Mouse (Mus musculus): ENCODE data around the gene Cyp26c1.

The Cyp26c1 gene

GRCm38 (mm10) chr19:37698273-37699160 lies 13.1 kb downstream of the Cyp26c1 start:
- DNase-seq (ENCODE audit: low spot score) = no peak

GRCm38 (mm10) chr19:37699711-37700110 lies 14.3 kb downstream of the Cyp26c1 start:
- DNase-seq (ENCODE audit: low spot score) = no peak

- DNase-seq (ENCODE audit: low spot score) = no peak
Measured at GRCm38 (mm10) chr19:37702377-37703076, 17.1 kb downstream of the Cyp26c1 start.

DNA sequence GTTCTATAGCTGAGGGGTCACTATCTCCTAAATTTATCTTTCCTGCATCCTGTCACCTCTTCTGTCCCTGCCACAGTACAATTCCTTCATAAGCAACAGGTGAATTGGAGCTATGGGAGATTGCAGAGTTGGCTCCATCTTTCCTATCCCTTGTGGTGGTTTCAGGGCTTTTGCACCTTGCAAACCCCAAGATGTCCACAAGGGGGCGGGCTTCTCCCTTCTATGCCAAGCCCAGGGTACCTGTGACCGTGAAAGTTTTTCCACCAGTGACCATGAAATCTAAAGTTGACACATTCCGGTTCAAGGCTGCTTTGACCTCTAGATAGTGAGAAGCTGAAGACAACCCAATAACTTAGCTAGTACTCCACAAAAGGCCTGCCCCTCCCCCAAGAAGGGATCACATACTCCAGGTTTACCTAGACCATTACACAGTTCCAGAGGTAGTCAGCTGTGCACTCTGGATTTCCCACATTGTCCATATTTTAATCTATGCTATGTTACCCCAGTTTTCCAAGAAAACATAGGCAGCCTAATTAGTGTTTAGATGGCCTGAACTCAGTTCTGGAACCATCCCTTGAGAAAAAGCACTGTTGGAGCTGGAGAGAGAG lies 18.6 kb downstream of the Cyp26c1 start:
- DNase-seq (ENCODE audit: low spot score) = peak; percentile 70

DNA sequence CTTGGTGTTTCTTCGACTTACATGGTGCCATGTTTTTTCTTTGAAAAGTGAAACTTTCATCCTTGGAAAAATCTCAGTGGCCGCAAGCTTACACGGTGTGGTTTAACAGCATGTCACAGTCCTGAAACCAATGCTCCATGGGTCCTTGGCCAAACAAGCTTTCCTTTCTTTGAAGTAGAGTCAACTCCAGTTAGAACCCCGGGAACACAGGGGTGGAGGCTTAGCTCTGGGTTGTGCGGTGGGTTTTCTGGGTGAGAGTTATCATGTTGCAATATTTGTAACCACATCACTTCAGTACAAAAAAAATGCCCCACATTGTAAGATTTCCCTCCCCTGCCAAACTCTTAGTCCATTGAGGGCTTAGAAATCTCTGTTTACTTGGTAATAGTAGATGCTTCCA lies 20.3 kb downstream of the Cyp26c1 start:
- DNase-seq (ENCODE audit: low spot score) = no peak

DNA sequence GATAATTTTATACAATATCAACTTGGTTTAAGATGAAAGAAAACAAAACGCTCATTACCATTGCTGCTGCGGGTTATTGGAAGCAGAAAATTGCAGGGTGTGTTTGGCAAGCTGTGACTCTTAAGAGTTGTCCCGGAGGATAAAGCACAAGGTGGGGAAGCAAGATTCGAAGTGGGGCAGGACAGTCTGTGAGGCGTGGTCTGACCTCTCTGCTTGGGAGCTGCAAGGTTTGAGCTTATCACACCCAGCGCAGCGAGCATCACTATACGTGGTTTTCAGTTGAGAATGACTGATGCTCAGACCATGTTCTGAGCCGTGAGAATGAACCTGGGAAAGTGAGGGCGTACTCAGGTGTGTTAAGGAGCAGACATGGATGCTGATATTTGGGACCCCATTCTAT lies 29.3 kb downstream of the Cyp26c1 start:
- no peak for DNase-seq (ENCODE audit: low spot score)

DNA sequence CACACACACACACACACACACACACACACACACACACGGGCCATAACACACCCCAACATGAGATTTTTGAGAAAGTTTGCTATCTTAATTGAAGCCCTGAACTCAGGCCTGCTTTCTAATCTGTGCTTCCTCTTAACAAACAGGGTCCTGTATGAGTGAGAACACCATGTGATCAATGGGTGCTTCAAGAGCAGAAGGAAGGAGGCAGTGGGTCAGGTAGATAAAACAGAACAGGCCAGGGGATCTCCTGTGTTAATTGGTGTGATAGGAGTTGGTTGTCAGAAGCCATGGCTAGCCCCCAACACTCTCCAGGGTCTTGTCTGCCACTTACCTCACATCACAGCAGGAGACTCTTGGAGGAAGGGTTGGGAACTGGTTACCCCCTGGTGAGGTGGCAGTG lies 30.6 kb downstream of the Cyp26c1 start:
- DNase-seq (ENCODE audit: low spot score) = no peak

DNA sequence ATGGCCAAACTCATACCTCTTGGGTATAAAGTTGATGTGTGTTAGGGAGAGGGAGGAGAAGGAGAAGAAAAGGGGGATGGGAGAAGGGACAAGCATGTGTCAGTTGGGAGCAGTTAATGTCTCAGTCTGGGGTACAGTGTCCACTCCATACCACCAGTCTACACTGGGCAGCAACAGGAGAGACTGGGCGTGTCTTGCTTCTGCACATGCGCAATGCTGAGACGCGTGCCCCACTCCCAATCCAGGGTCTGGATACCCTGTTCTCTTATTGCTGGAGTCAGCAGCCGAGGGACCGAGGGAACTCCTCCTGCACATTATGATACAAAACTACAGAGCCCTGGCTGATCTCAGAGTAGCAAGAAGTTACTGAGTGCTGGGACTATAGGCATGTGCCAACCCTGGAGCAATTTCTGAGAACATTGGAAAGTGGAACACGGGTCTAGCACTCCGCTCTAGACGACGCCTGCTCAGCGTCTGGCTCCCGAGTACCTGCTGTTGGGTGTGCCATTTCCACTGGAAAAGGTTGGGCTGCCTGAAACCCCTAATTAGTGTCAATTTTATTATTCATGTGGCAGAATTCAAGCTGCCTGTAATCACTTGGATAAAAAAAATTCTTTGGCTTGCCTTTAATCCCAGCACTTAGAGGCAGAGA lies 31.3 kb downstream of the Cyp26c1 start:
- DNase-seq (ENCODE audit: low spot score) = no peak

DNA sequence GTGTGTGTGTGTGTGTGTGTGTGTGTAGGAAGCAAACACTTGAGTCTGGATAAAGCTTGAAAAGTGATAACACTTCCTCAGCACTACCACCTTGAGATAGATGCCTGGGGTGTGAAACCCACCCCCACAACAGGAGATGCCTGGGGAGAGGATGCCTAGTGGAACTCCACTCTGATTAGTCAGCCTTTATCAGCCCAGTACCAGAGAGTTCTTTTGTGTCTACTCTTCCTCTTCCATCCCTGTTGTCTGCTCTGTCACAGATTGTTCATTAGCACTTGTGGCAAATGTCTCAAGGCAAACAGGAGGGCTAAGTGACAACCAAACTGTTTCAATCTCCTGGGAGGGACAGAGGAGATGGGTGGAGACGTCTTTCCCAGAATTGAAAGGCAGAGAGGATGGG lies 33.8 kb downstream of the Cyp26c1 start:
- no peak for DNase-seq (ENCODE audit: low spot score)

DNA sequence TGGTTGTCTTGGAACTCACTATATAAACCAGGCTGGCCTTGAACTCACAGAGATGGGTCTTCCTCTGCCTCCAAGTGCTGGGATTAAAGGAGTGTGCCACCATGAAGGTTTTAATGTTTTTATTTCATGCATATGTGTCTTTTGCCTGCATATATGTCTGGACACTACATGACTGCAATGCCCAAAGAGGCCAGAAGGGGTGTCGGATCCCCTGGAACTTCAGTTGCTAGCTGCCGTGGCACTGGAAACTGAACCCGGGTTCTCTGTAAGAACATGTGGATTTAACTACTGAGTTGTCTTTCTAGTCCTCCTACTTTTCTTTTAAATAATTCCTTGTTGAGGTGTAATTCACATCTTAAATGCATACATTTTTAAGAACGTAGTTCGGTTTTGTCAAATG lies 39.2 kb downstream of the Cyp26c1 start:
- DNase-seq (ENCODE audit: low spot score) = no peak

DNA sequence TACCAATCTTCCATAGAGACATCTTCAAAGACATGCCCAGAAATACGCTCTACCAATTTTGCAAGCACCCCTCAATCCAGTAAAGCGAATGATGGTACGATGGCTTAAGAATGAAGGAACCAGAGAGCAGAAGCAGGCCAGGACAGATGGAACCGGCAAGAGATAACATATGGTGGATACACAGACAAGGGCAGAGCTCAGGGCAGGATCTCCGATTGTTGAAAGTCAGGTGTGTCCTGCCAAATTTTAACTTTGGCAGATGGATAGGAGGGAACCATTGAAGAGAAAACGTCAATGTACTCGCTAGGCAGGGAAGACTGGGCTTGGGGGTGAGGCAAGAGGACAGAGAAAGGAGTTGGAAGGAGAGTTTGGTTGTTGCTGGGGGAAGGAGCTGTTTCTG lies 41.2 kb downstream of the Cyp26c1 start:
- no peak for DNase-seq (ENCODE audit: low spot score)

DNA sequence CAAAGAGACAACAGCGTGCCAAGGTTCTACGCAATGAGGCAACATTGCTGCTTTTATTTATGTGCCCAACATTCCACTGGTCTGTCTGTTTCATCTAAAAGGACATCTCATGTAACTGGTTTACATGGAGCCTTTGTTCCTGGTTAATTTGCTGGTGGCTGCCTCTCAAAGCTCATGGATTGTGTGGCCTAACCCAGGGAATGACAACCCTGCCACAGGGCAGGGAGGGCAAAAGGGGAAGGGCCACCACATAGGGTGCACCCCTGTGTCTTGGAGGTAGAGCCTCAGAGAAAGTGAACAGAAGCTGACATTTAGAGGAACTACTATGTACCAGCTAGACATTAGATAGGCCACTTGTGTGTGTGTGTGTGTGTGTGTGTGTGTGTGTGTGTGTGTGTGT lies 42.0 kb downstream of the Cyp26c1 start:
- DNase-seq (ENCODE audit: low spot score) = no peak

DNA sequence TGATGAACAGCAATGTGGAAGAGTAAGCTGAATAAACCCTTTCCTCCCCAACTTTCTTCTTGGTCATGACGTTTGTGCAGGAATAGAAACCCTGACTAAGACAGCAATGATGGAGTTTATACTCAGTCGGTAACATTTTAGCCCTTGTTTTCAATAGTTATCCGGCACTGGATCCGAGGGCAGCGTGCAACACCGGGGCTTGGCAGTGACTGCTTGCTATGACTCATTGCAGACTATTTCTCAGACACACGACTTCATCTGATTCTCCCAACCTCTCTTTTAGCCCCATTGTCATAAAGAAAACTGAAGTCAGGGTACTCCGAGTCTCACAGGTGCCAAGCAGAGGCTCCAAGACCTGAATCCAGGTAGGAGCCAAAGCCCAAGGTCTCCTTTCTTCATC lies 50.0 kb downstream of the Cyp26c1 start:
- no peak for DNase-seq (ENCODE audit: low spot score)

GRCm38 (mm10) chr19:37738575-37738974 lies 53.2 kb downstream of the Cyp26c1 start:
- no peak for DNase-seq (ENCODE audit: low spot score)

DNA sequence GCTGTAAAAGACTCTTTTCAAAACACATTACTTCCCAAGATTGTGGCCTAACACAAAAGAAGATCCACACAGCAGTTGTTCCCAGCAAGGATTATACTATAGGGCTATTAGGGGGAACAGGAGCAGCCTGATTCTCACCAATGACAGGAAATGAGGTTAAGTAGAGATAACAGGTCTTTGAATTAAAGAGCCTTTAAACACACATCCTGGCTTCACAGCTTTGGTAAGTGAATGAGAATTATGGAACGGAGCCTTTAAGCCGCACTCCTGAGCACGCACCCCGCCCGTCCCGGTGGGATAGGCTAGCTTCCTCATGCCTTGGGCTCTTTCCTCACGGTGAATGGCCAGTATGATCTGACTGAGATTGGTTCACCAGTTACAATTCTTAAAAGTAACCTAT lies 54.7 kb downstream of the Cyp26c1 start:
- no peak for DNase-seq (ENCODE audit: low spot score)
